Mouse (Mus musculus) liver, postnatal 0 days (tissue): Measurements from ENCODE around the gene Zfhx3.

Source experiments
- CTCF ChIP-seq: sonication (generic); IDR thresholded peaks from 2 replicates; pipeline ENCODE4 v1.5.1; 2016; ENCODE audit warnings: antibody characterized with exemption, low read depth
- EP300 ChIP-seq: IDR thresholded peaks from 2 replicates; pipeline ENCODE4 v1.6.1; 2016; ENCODE audit warnings: antibody characterized with exemption, low read depth, mild to moderate bottlenecking

DNA sequence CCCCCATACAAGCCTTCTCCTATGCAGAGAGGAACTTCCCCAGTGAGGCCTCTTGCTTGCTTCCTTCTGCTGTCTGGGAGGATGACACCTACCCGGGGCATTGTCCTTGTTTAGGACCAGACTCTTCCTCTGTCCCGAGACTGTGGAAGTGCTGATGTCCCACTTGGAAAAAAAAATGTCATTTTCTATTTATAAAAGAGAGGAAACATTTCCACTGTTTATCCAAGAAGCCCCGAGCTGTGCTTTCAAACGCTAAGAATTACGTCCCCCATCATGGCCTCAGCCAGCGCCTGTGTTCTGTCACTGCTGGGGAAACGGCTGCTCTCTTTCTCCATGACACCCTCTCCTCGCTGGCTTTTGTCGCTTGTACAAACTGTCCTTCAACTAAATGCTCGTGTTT is 951.8 kb downstream of the Zfhx3 start:
- TF ChIP-seq CTCF: no peak
- TF ChIP-seq EP300: no peak
